27 mouse cellular contexts compared by ENCODE assay signal in the genomic region with DNA sequence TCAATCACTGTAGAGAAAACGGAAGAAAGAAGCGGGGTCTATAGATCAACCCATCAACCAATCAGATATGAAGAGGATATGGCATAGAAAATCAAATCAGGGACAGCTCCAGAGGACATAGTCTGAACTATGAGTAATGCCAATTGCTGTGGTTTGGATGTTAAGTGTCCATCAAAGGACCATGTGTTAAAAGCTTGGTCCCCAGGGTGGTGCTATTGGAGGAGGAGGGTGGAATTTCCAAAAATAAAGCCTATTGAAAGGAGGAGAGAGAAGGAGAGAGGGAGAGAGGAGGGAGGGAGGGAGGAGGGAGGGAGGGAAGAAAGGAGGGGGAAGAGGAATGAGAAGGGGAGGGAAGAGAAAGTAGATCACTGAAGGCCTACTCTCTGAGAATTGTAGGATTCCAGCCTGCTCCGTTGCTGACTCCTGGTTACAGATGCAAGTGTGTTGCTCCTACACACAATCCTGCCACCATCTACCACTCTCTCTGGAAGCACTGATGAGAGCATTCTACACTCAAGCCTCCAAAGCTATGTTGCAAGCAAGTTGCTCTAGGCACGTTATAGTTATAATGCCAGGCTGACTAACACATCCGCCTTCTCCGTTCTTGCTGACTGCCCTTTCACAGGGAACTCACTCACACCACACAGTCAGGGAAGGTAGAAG.
"Had no signal": no experiment of that assay in that cellular context is flagged by ENCODE, and none has a peak within 500 bp of the region (broad histone marks: within the 10 kb centered on the region; RNA-seq: fewer than 3 reads in every experiment).

No protein-coding gene starts in this region.

- H3K36me3 ChIP-seq: hindbrain, embryonic 10.5 days; hindbrain, embryonic 12.5 days; intestine, embryonic 15.5 days; liver, embryonic 12.5 days had no signal

- H3K9me3 ChIP-seq: heart, embryonic 13.5 days; heart, embryonic 15.5 days; hindbrain, embryonic 10.5 days; hindbrain, embryonic 12.5 days; intestine, embryonic 15.5 days; limb, embryonic 13.5 days; limb, embryonic 15.5 days; liver, embryonic 12.5 days had no signal

- H3K27me3 ChIP-seq: heart, embryonic 13.5 days; heart, embryonic 15.5 days; hindbrain, embryonic 12.5 days; intestine, embryonic 15.5 days; limb, embryonic 13.5 days; limb, embryonic 15.5 days had no signal

- H3K4me1 ChIP-seq: heart, embryonic 13.5 days; heart, embryonic 15.5 days; intestine, embryonic 15.5 days; limb, embryonic 15.5 days had no signal

- H3K4me2 ChIP-seq: heart, embryonic 11.5 days; heart, embryonic 13.5 days; heart, embryonic 15.5 days; hindbrain, embryonic 12.5 days; hindbrain, embryonic 14.5 days; intestine, embryonic 15.5 days; limb, embryonic 13.5 days; limb, embryonic 15.5 days; liver, embryonic 12.5 days had no signal

- H3K9ac ChIP-seq: heart, embryonic 13.5 days; heart, embryonic 15.5 days; hindbrain, embryonic 12.5 days; hindbrain, embryonic 14.5 days; intestine, embryonic 15.5 days; limb, embryonic 13.5 days; limb, embryonic 15.5 days; liver, embryonic 12.5 days; liver, embryonic 14.5 days had no signal

- H3K4me3 ChIP-seq: heart, adult 2 months; heart, embryonic 13.5 days; heart, embryonic 15.5 days; hindbrain, embryonic 10.5 days; hindbrain, embryonic 12.5 days; intestine, embryonic 15.5 days; limb, embryonic 13.5 days; limb, embryonic 15.5 days; liver, embryonic 12.5 days had no signal

- DNase-seq: gastrocnemius, postnatal 14 days; gastrocnemius, postnatal 36 days; heart, adult 11 months; heart, adult 2 months; heart, postnatal 4 days; kidney, adult 18-20 months; kidney, adult 8-10 months; kidney, postnatal 14 days; kidney, postnatal 36 days; layer of hippocampus, adult 9-11 months; layer of hippocampus, postnatal 36 days; left cerebral cortex, postnatal 4 days had no signal

- H3K27ac ChIP-seq: heart, adult 2 months; heart, embryonic 13.5 days; heart, embryonic 15.5 days; hindbrain, embryonic 10.5 days; hindbrain, embryonic 12.5 days; hindbrain, embryonic 14.5 days; intestine, embryonic 15.5 days; kidney, postnatal 0 days; limb, embryonic 13.5 days; limb, embryonic 15.5 days; liver, embryonic 12.5 days; liver, embryonic 14.5 days had no signal

- ATAC-seq: hindbrain, embryonic 16.5 days; inflammation-experienced regulatory T-cells, adult 6 months; intestine, embryonic 15.5 days; intestine, postnatal 0 days; liver, embryonic 12.5 days had no signal
